Mouse (Mus musculus) embryonic fibroblast, embryonic 13.5 days (primary cell): ENCODE measurements at regions not wholly inside any gene's neighbourhood (a gene's known extent, or its start where the extent isn't known, plus 50 kb on each side); places are given as distances from the start of the nearest gene placed in this dataset.

Experiments used
- CTCF ChIP-seq: IDR thresholded peaks from 2 replicates; pipeline ENCODE4 v1.5.1; 2011; ENCODE audit warnings: mild to moderate bottlenecking, control low read depth, low read length, moderate library complexity, borderline replicate concordance; ENCODE audit not compliant: insufficient read depth
- POLR2A ChIP-seq: IDR thresholded peaks from 2 replicates; pipeline ENCODE4 v1.6.1; 2011; ENCODE audit warnings: low read depth, mild to moderate bottlenecking, control low read depth, low read length, moderate library complexity

- no peak for TF ChIP-seq POLR2A
- TF ChIP-seq CTCF, result no peak
Measured at GRCm38 (mm10) chrX:162266769-162267168, 107.2 kb upstream of the Nhs start.
